Comparison of ENCODE assay signal across 17 mouse cellular contexts in the genomic region with DNA sequence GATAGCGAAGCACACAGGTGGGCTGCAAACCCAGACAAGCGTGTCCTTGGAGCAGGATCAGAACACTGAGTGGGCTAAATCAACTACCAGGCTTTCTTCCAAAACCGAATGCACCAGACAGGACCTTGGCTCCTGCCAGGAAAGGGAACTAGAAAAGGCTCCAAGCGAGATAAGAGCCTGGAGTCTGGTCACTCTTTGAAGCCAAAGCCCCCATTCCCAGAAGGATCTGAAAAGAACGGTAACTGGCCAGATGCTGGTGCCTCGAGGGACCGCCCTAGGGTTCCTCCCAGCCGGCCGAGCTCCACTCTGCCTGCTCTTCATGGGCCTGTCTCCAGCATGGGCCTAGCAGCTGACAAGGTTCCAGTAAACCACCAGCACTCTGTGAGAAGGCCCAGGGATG.
A peak's percentile ranks its signal among the peaks of the same experiment; 100 is the strongest.
DNase-seq lines count a peak whose midpoint lies in the region; ATAC-seq lines count a peak whose summit lies in the region.
"Had no signal": no experiment of that assay in that cellular context is flagged by ENCODE, and none has a peak within 500 bp of the region (broad histone marks: within the 10 kb centered on the region; RNA-seq: fewer than 3 reads in every experiment).

No protein-coding gene starts in this region.

- ATAC-seq in heart, embryonic 11.5 days (replicated peaks; ENCODE audit: insufficient number of reproducible peaks, low FRiP score, low TSS enrichment): no peak
- ATAC-seq: CD4-positive, CD25-positive, alpha-beta regulatory T cell, adult 4 months; forebrain, embryonic 15.5 days; intestine, embryonic 15.5 days; Patski had no signal

- DNase-seq in heart, adult 11 months: peak; percentile 97
- peak; percentile 30 for DNase-seq in MN1 (ENCODE audit: low spot score)
- peak; percentile 60 to 75 for DNase-seq in heart, adult 18-20 months
- peak; percentile 53 to 59 for DNase-seq in heart, postnatal 14 days
- no peak for DNase-seq in forebrain, embryonic 10.5 days (ENCODE audit: extremely low spot score, low spot score)
- DNase-seq in urinary bladder, postnatal 10 days (ENCODE audit: low spot score): no peak
- DNase-seq: cerebellum, adult 9-10 months; lung, embryonic 14.5 days; thymus, postnatal 14 days had no signal

- peaks cover 11% of the 10 kb centered on the region for H3K36me3 ChIP-seq in heart, embryonic 11.5 days (ENCODE audit: control insufficient read depth, insufficient read depth, low read length)
- H3K36me3 ChIP-seq in forebrain, embryonic 10.5 days (replicated peaks): peaks cover 15% of the 10 kb centered on the region

- no peak overlapping the region for H3K9ac ChIP-seq in heart, embryonic 11.5 days (ENCODE audit: low read depth, low read length)
- H3K9ac ChIP-seq: forebrain, embryonic 15.5 days; intestine, embryonic 15.5 days; limb, embryonic 13.5 days; lung, embryonic 14.5 days; midbrain, embryonic 12.5 days; neural tube, embryonic 12.5 days had no signal

- intact Hi-C loops in heart, postnatal 14 days (cut with DNase I): no loop called here

- 52% methylated on average over 9 of the region's 9 CpGs for WGBS in heart, embryonic 11.5 days (ENCODE audit: insufficient replicate concordance)
- WGBS in forebrain, embryonic 10.5 days: 87% methylated on average over 9 of the region's 9 CpGs

- H3K27ac ChIP-seq in heart, embryonic 11.5 days (ENCODE audit: low read depth, low read length): no peak overlapping the region
- no peak overlapping the region for H3K27ac ChIP-seq in forebrain, embryonic 10.5 days
- H3K27ac ChIP-seq: forebrain, embryonic 15.5 days; intestine, embryonic 15.5 days; limb, embryonic 13.5 days; midbrain, embryonic 12.5 days; neural tube, embryonic 12.5 days had no signal

- no peaks in the 10 kb centered on the region for H3K27me3 ChIP-seq in heart, embryonic 11.5 days (ENCODE audit: control insufficient read depth, insufficient read depth, low read length)
- H3K27me3 ChIP-seq in forebrain, embryonic 10.5 days (ENCODE audit: poor library complexity, severe bottlenecking): no peaks in the 10 kb centered on the region
- H3K27me3 ChIP-seq: forebrain, embryonic 15.5 days; intestine, embryonic 15.5 days; limb, embryonic 13.5 days; midbrain, embryonic 12.5 days; neural tube, embryonic 12.5 days; Patski had no signal

- no peak overlapping the region for H3K4me2 ChIP-seq in heart, embryonic 11.5 days
- H3K4me2 ChIP-seq: forebrain, embryonic 15.5 days; intestine, embryonic 15.5 days; limb, embryonic 13.5 days; lung, embryonic 14.5 days; midbrain, embryonic 12.5 days; neural tube, embryonic 12.5 days had no signal

- H3K9me3 ChIP-seq in heart, embryonic 11.5 days (replicated peaks; ENCODE audit: control insufficient read depth, low read length): no peaks in the 10 kb centered on the region
- H3K9me3 ChIP-seq in forebrain, embryonic 10.5 days: no peaks in the 10 kb centered on the region
- H3K9me3 ChIP-seq: forebrain, embryonic 15.5 days; intestine, embryonic 15.5 days; limb, embryonic 13.5 days; midbrain, embryonic 12.5 days; neural tube, embryonic 12.5 days had no signal

- H3K4me1 ChIP-seq in heart, embryonic 11.5 days (ENCODE audit: control insufficient read depth, insufficient read depth, low read length): peaks cover 13% of the 10 kb centered on the region; the same call in 1 of the 2 replicates
- peaks cover 12% of the 10 kb centered on the region for H3K4me1 ChIP-seq in forebrain, embryonic 10.5 days
- H3K4me1 ChIP-seq: intestine, embryonic 15.5 days; limb, embryonic 13.5 days; midbrain, embryonic 12.5 days; neural tube, embryonic 12.5 days had no signal

- no peak overlapping the region for H3K4me3 ChIP-seq in heart, embryonic 11.5 days (ENCODE audit: low read depth, low read length)
- H3K4me3 ChIP-seq in forebrain, embryonic 10.5 days: no peak overlapping the region
- H3K4me3 ChIP-seq: forebrain, embryonic 15.5 days; intestine, embryonic 15.5 days; limb, embryonic 13.5 days; midbrain, embryonic 12.5 days; neural tube, embryonic 12.5 days had no signal

Comparison
In these comparisons a context has a peak if more than half of its experiments do, and no peak if none do; other contexts are left out.
1. DNase-seq: peak in heart, adult 11 months (single experiment), MN1 (single experiment), heart, adult 18-20 months (2 of 2) and heart, postnatal 14 days (2 of 2); none in forebrain, embryonic 10.5 days (single experiment) and urinary bladder, postnatal 10 days (single experiment).